Mouse (Mus musculus): Measurements from ENCODE around the gene Cldn24.

- no peak for TF ChIP-seq POLR2A (IDR thresholded peaks at IDR 0.05; ENCODE audit: extremely low read depth, insufficient read depth, low read length)
- TF ChIP-seq CTCF (IDR thresholded peaks at IDR 0.05; ENCODE audit: extremely low read depth, insufficient read depth, low read length): no peak
These were observed 25.2 kb downstream of the Cldn24 start for GRCm38 (mm10) chr8:47847161-47847560.
